Mouse (Mus musculus): Measurements from ENCODE around the gene Pfdn6.
"Not testable (repeated sequence)": the region's sequence is repeated elsewhere in the genome, so short reads cannot be mapped to it uniquely, and the experiment has no call there.

The Pfdn6 gene

DNA sequence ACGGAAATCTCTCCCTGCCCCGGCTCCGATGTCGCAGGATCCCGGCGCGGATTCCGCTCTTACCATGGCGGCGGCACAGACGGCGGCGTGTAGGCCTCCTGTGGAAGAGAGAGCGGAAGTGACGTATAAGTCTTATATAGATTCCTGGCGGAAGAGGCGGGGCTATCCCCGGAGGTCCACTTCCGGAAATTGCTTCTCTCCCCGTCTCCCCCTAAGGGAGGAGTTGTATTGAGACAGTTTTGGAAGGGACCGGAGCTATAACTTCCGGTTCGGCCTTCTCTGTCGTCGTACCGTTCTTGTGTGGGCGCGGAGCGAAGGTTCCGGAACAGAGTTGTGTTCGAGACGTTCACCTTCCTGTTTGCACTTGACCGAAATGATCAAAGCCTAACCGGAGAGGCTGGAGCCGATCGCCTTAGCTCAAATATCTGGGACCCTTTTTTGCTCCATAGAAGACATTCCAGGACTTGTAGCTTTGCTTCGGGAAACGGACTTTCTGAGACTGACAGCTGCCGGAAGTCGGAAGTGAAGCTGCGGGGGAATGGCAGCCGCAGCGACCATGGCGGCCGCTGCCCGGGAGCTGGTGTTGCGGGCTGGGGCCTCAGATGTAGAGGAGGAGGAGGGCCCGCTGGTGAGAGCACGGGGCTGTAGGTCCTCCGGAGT, 15.5 kb upstream of the Pfdn6 start, which contains the start of the genes Vps52 and Rps18:
Vps52 (plus strand) TSS at position 258 of the 660 bp plus-strand sequence.
Rps18 (minus strand) TSS at position 447 of the 660 bp plus-strand sequence.
- peak; percentile 92 to 95 for DNase-seq

DNA sequence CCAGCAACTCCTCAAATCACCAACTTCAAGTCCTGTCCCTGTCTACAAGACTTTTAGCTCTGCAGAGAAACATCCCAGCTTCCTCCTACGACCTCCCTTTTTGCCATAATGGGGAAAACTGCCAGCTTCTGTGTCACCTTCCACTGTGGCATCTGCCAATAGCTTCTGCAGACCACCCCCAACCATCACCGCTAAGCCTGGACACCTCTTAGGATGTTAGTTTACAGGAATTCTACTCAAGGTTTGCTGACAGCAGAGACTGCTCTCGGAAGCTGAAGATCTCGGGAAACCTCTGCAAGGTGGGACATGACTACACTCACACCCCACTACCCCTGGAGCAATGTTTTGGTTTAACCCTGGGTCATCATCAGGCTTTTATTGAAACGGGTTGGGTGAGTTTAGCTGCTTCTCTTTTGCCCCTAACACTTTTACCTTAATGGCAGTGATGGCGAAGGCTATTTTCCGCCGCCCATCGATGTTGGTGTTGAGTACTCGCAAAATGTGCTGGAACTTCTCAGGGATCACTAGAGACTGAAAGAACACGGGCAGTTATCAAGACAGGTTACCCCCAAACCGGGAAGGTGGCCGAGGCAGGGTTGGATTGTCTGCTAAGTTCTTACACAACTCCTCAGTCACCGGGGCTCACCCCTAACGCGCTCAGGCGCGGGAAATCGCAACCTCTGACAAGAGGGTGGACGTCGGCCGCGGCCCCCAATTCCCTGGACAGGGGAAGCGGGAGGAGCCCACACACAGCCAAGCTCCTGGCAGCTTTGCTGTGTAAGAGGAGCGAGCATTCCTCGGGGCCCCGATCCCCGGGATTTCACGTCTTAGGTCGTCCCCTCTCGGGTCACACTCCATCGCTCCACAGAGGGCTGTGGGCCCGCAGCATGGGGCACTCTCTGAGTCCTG, 14.8 kb upstream of the Pfdn6 start:
- no peak for DNase-seq

DNA sequence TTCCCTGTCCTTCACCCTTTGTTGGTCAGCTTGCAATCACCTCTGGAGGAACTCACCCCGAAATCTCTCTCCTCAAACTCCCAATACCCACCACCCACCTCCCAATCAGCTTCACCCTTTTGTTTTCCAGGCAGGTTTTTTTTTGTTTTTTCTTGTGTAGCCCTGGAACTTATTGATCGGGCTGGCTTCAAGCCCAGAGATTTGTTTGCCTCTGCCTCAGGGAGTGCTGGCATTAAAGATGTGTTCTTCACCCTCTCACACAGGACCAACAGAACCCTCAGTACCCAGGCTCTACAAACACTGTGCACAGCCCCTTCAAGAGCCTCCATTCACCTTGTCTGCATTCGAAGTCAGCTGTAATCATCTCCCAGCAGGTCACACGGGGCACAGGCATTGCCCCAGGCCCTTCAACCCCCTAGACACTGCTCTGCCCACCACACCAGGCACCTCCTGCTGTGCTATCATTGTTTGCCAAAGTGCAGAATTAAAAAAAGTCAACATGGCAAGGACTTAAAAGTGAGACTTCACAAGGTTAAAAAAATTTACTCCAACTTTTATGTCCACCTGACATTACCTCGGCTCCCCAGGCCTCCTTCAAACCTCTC, 13.9 kb upstream of the Pfdn6 start:
- DNase-seq, result no peak

DNA sequence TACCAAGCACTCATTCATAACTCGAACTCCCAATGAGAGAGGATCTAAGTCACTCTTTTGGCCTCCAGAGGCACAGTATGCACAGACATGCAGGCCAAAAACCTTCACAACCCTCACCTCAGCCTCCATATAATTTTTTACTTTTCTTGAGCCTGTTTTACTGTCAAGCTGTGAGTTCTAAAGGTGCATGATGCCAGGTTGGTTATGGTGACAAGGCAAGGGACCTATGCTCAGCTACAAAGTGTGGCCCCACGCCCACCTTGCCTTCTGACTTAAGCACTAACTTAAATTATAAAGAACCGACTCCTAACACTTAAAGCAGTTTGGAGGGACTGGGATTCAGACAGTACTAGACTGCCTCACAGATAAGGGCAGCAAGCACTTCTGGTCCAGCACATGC, 13.2 kb upstream of the Pfdn6 start:
- DNase-seq, result no peak

DNA sequence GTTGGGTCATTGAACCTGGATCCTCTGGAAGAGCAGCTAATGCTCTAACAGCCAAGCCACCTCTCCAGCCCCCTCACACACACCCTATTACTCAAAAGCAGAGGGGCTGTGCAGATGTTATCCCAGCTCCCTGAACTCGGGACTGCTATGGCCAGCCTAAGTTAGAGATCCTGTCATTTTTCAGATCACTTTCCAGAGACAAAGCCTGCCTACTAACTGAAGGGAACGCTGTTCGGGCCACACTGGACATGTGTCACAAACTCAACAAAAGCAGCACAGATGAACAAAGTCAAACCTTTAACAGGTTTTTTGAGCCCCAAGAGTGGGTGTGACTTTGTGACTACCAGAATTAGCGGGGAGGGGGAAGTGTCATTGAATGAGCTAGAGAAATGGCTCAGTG, 12.7 kb upstream of the Pfdn6 start:
- no peak for DNase-seq

DNA sequence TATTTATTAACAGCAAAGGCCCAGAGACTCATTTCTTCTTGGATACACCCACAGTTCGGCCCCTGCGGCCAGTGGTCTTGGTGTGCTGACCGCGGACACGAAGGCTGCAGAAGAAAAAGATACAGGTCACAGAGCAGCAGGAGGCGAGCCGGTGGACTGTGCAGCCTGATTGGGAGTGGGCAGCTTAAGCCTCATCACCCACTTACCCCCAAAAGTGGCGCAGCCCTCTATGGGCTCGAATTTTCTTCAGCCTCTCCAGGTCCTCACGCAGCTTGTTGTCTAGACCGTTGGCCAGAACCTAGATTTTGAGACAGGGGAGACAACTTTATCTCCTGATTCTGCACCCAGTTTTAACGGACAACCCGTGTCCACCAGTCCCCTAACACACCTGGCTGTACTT, 11.9 kb upstream of the Pfdn6 start:
- not testable (repeated sequence) for DNase-seq

DNA sequence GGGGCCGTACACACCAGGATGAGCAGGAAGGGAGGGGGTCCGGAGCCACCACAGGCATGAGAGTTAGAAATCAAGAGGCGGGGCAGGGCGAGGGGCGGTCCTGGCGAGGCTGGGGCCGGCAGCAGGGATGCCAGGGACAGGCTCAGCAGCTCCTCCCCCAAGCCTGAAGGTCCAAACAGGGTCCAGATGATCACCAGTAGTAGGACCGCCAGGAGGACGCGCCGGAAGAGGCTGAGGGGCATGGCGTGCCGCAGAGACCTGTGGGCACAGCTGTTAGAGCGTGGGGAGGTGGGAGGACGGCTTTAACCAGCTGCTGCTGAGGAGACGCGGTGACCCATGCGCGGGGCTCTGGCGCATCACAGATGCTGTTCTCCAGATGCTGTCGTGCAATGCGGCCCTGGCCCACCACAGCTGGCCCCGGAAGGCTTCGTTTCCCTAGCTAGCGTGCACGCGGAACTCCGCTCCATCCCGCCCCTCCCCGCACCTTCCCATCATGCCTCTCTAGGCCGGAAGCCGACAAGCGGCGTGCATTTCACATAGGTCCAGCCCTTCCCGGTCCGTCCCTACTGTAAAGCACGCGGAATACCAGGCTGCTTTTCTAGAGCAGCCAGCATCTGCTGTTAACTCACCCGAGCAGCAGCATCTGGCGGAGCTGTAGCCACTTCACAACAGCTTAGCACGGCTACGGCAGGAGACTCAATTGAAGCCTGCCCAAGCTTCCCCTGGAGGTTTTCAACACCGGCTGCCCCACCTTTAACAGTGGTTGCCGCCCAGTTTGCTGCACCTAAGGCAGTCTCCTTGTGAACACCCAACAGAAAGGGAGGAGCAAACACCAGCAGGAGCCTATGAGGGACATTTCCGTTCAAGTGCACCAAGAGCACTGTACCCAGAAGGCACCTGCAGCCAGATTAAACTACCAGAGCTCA, 11.1 kb upstream of the Pfdn6 start, which contains the start of gene B3galt4:
B3galt4 (minus strand) TSS at position 468 of the 926 bp plus-strand sequence.
- DNase-seq, result peak; percentile 90 to 94

DNA sequence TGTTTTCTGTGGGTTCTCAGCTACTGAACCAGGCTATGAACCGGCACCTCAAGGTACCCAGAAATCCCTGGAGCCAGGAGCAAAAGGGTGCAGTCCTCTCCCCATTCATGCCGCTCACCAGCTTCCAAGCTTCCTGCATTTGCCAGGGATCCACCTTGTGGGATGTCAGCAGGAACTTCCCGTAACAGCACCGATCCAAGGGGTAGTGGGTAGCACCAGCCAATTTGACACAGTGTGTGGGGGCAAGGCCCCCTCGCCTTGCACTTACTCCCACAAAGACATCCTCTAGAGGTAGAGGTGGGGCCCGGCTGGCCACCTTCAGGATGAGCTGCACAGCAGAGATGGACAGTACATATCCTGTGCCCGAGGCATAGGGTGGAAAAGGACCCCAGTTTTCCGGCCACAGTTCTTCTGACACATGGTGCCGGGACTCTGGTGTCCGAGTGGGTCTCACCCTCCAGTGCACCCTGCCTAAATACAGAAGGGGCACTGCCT, 10.0 kb upstream of the Pfdn6 start:
- no peak for DNase-seq

DNA sequence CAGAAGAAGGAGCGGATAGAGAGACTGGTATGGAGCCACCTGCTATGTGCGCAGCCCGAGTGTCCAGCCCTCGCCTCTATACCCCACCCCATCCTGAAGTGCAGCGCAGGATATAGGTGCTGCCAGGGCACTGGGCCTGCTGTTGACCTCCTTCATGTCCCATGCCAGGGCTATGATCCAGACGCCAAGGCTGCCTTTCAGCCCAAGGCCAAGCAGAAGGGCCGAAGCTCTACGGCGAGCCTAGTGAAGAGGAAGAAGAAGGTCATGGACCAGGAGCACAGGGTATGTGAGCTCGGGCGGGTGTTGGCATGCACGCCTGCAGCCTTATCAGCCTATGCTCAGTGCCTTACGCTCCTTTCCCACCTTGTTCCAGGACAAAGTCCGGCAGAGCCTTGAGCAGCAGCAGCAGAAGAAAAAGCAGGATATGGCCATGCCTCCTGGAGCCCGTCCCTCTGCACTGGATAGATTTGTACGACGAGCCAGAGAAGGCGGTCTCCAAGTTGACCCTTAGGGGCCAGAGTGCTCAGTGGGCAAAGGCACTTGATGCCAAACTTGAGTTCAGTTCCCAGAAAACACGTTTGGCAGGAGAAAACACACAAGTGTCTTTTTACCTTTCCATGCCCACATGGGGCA, 8.9 kb upstream of the Pfdn6 start:
- no peak for DNase-seq

DNA sequence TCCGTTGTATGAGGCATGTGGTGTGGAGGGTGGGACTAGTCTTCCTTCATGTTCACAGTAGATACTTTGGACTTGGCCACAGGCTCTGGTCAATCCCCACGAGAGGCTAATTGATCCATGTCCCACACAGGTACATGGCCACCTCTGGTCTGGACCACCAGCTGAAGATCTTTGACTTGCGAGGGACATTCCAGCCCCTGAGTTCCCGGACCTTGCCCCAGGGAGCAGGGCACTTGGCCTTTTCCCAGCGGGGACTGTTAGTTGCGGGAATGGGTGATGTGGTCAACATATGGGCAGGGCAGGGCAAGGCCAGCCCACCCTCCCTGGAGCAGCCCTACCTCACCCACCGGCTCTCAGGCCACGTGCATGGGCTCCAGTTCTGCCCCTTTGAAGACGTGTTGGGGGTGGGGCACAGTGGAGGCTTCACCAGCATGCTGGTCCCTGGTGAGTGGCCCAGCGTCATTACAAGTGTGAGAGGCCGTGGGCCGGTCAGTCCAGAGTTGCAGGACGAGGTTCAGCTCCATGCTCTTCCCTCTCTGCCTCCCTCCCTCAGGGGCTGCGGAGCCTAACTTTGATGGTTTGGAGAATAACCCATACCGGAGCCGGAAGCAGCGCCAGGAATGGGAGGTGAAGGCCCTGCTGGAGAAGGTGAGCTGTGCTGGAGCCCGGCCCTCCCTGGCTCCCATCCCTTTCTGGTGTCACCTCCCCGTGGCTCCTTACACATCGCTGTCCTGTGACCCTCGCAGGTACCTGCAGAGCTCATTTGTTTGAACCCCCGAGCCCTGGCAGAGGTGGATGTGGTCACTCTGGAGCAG, 8.2 kb upstream of the Pfdn6 start:
- DNase-seq, result no peak

DNA sequence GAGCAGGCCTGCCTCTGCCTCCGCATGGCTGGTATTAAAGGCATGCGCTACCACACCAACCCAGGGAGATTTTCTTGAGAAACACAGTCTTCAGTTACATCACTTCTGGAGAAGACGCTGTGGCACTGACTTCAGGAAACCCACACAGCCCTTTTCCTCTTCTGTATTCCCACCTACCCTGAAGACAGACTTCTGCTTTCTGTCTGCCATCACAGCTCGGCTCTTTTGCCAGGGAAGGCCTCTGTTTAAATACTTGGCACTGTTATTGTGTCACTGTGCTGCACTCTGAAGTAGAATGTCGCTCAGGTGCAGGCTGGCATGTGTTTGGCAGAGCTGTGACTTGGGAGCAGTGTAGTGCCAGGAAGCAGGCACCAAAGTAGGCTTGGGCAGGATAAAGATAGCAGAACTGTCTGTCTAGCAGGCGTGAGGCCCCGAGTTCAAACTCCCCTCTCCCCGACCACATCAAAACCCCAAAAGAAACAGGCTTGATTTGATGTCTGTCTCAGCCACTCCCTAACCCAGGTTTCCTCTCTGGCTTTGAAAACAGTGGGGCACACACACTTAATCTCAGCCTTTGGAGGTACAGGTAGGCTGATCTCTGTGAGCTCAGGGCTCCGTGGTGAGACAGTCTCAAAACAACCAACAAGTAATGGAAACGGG, 7.4 kb upstream of the Pfdn6 start:
- DNase-seq, result no peak

DNA sequence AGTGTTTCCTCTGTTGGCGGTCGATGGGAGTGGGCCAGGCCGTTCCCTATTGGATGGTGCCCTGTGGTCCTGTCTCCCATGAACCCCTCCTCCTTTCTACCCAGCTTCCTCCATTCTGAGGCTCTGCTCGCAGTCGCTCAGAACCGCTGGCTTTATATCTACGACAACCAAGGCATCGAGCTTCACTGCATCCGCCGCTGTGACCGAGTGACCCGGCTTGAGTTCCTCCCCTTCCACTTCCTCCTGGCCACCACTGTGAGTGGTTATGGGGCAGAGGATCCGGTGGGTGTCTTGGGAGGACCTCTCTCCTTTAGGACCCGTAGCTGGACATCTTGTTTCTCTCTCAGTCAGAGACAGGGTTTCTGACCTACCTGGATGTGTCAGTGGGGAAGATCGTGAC, 3.3 kb upstream of the Pfdn6 start:
- no peak for DNase-seq

DNA sequence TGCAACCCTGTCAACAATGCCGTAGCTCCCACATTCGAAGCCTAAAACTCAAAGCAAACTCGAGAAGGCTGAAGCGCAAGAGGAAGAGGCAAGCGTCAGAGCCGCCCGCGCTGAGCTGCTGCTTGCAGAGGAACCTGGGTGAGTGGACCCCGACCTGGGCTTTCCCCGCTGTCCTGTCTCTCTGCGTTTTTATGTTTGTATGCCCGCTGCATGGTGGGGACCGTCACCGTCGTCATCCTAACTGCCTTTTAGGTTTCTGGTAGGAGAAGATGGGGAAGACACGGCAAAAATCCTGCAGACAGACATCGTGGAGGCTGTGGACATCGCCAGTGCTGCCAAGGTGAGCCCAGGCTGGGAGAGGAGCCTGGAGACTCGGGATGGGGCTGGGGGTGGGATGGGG, 1.2 kb upstream of the Pfdn6 start:
- no peak for DNase-seq

DNA sequence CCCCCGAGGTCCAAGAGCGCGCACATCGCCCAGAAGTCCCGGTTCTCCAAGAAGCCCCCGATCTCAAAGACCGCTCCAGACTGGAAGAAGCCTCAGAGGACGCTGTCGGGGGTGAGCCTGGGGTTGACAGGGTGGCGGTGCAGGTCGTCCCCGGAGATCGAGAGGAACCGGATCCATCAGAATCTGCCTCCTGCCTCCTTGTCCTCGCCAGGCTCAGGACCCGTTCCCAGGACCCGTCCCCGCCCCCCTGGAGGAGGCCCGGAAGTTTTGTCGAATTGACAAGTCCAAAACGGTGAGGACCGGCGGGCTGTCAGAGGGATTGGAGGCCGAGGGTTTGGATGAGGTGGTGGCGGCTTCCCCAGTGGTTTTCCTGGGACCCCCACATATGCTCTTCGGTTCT, 838 bp upstream of the Pfdn6 start:
- DNase-seq, result peak; percentile 55 to 64

DNA sequence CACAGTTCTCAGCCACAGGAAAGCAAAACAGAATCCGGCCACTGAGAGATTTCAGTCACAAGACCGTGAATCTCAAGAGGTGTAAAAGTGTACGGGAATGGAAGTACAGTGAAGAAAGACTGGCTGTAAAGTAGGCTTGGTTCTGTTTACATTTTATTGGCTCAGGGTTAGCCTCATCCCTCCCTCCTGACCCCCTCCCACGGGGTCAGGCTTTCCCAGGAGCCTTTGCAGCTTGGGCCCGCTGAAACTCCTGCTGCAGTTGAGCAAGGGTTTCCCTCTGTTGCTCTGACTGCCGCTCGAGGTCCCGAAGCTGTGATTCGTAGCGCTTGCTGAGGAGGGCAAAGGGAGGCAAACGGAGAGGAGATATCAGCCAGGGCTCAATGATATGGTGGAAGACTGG, 1.4 kb downstream of the Pfdn6 start:
- peak in 1 of 2 experiments; percentile 31 for DNase-seq

DNA sequence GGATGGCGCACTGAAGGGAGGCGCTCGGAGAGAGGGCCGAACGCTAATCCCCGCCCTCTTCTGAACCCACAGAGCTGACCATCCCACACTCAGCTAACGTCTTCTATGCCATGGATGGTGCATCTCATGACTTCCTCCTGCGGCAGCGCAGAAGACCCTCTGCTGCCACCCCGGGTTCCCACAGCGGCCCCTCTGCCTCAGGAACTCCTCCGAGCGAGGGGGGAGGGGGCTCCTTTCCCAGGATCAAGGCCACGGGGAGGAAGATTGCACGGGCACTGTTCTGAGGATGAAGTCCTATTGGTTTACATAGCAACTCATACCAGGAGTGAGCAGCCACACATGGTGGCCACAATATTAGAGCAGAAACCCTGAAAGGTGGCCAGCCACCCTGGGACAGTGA, 3.1 kb downstream of the Pfdn6 start:
- no peak for DNase-seq

DNA sequence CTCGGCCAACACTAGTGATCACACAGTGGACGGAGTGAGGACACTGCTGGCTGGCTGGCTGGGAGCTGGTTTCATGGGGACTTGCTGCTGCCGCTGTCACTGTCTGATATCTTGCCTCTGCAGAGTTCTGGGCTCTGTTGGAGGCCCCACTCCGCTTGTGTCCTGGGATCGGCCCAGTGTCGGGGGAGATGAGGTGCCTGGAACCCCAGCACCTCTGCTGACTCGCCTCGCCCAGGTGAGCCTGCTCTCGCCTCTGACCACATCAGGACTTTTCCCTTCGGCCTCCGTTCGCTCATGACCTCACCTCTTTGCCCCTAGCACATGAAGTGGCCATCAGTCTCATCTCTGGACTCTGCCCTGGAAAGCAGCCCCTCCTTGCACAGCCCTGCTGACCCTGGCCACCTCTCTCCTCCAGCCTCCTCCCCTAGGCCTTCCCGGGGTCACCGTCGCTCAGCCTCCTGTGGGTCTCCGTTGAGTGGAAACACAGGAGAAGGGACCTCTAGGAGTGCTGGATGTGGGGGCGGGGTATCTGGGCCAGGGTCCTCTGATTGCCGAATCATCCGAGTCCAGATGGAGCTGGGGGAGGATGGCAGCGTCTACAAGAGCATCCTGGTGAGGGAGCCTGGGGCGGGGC, 4.6 kb downstream of the Pfdn6 start:
- DNase-seq, result no peak

DNA sequence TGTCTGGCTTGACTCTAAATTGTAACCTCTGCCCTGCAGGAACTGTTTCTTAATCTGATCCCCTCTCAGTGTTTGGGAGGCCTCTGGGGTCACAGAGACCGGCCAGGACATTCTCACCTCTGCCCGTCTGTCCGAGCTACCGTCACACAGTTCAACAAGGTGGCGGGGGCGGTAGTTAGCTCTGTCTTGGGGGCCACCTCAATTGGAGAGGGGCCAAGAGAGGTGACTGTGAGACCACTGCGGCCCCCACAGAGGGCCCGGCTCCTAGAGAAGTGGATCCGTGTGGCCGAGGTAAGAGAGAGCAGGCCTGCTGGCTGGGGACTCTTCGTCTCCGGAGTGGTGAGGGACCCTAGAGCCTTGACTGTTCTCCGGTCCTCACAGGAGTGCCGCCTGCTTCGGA, 7.2 kb downstream of the Pfdn6 start:
- DNase-seq, result no peak

DNA sequence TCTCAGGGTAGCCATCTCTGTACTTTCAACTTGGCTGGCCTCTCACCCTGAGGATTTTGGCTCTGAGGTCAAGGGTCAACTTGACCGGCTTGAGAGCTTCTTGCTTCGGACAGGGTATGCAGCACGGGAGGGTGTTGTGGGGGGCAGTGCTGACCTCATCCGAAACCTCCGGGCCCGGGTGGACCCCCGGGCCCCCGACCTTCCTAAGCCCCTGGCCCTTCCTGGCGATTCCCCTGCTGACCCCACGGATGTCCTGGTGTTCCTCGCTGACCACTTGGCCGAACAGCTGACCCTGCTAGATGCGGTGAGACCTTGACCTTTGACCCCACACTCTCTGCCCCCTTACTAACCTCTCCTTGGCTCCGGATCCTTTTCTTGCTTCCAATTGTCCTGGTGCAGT, 7.7 kb downstream of the Pfdn6 start:
- DNase-seq, result no peak

DNA sequence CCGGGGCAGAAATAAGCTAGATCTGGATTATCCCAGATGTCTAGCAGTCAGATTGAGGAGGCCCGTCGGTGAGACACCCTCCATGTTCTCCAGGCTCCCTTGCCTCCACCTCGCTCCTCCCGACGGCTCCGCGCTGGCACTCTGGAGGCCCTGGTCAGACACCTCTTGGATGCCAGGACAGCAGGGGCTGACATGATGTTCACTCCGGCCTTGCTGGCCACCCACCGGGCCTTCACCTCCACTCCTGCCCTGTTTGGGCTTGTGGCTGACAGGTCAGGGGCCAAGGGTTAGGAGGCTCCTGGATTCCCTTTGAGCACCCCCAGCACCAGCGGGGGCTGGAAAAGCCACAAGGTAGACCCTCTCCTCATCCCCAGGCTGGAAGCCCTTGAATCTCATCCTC, 8.2 kb downstream of the Pfdn6 start:
- no peak for DNase-seq
